Mouse (Mus musculus) stomach, postnatal 0 days (tissue): ENCODE measurements around the gene Rad51b.

ENCODE experiments used
- CTCF ChIP-seq: IDR thresholded peaks from 2 replicates; pipeline ENCODE4 v1.5.1; 2016; ENCODE audit warnings: antibody characterized with exemption, low read depth, mild to moderate bottlenecking, moderate library complexity
- EP300 ChIP-seq: optimal IDR thresholded peaks from 2 replicates; pipeline ENCODE3; 2016; ENCODE audit warnings: antibody characterized with exemption

- TF ChIP-seq CTCF: no peak
- no peak for TF ChIP-seq EP300
Observed at GRCm38 (mm10) chr12:79614583-79614953, 317.5 kb downstream of the Rad51b start.
